Mouse (Mus musculus): Measurements from ENCODE around the gene Fgd2. TPM values are rescaled to one million over a fixed set of nuclear protein-coding genes. Genes with fewer than 3 reads are reported as not detected.

The Fgd2 gene
- polyA plus RNA-seq, 1 experiment from 2014 or later = 6.7 TPM

DNA sequence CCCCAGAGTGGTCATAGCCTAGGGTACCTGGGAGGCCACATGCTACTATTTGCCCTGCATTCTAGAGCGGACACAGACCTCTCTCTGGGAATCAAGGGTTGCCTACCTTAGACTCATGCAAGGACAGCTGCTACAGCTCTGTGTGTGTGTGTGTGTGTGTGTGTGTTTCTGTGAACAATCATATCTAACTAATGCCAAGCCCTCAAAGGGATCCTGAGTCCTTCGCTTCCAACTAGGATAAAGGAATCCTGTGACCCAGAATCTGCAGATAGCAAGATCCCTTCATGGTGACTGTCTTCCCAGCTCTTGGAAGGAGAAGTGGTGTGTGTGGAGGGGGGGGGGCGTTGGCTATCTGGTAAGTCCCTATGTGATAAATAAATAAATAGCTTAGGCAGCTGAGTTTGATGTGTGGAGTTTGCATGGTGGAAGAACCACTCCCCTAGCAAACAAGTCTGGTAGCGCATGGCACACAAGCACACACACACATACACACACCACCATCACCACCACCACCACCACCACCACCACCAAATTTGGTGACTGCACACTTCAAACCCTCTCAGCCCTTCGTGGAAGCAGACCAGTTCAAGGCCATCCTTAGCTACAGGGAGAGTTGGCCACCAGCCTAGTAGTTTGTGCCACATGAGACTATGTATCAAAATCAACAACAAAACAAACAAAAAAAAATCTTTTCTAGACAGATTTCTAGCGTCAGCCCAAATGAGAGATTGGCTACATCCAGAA is 35.5 kb downstream of the Fgd2 start:
- H3K4me3 ChIP-seq = no peak overlapping the region

DNA sequence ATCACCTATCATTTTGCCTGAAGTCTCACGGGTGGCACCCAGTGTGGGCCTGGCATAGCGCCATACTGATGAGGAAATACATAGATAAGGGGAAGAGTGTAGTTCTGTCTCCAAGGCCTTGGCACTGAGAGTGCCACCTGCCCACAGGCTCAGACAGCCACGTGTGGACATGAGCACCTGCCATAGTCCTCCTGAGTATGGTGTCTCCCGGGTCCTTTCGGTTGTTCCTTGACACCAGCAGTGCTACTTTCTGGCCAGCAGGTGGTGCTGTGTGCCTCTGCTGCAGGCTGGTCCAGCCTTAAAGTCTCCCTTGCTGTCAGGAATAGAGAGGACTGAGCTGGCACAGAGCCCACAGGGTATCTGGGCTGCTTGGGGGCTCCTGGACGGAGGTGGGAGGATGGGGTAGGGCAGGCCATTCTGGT is 36.1 kb downstream of the Fgd2 start:
- 21% methylated on average over 6 of the region's 6 CpGs for WGBS

More for the DNA sequence above, 35.5 kb downstream of the Fgd2 start:
- Histone ChIP-seq H3K9me3 (no peaks in the 10 kb centered on the region), H3K4me1 (peaks cover 35% of the 10 kb centered on the region), H3K27me3 (no peaks in the 10 kb centered on the region), H3K36me3 (no peaks in the 10 kb centered on the region), H3K27ac (no peak overlapping the region), H3K4me2 (replicated peaks) (no peak overlapping the region), H3K9ac (no peak overlapping the region)
- no peak for ATAC-seq (ENCODE audit: low FRiP score, low read depth)
- 64% methylated on average over 6 of the region's 6 CpGs for WGBS

DNA sequence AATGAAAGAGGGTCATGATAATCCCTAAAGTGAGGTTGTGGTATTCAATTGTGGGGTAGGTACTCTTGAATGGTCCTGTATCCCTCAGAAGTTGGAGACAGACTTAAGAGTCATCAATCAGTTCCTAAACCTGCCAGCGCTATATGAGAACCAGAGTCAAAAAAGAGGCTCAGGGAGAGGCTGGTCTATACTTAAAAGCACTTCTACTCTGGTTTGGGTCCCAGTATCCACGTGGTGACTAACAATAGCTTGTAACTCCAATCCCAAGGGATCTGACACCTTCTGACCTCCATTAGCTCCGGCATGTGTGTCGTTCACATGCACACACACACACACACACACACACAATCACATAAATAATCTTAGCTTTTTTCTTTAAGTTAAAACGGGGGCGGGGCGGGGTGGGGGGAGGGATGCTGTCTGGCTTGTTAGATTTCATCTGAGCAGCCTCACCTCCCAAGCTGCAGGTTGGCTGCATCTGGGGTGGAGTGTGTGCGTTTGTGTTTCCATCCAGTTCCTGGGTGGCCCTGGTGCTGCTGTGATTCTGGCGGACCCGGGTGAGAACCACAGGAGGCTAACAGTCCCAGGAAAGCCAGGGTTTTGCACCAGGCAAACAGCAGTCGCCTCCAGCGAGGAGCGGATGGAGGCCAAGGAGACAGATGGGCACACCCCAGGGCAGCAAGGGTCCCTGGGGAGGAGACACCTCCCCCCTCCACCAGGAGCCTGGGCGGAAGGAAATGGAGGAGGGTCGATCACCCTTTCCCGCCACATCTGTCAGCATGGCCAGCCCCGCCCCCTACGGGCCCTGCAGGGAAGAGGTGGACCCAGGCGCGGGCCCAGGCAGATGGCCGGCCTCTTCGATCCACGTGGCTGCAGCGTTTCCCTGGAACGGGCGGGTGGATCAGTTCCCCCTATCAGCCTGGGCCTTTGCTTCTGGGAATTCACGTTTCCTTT is 37.0 kb downstream of the Fgd2 start:
- Histone ChIP-seq H3K9me3 (no peaks in the 10 kb centered on the region), H3K27me3 (no peaks in the 10 kb centered on the region), H3K4me3 (peak overlapping the region; percentile 39), H3K9ac (peak overlapping the region; percentile 61), H3K4me2 (replicated peaks) (peak overlapping the region; percentile 77), H3K4me1 (peaks cover 35% of the 10 kb centered on the region), H3K36me3 (no peaks in the 10 kb centered on the region), H3K27ac (peak overlapping the region; percentile 29; the same call in 1 of the 2 replicates)
- WGBS = under 1% methylated on average over 27 of the region's 27 CpGs
- ATAC-seq (ENCODE audit: low FRiP score, low read depth) = peak; percentile 70

More for the DNA sequence above, 36.1 kb downstream of the Fgd2 start:
- Histone ChIP-seq H3K36me3 (no peaks in the 10 kb centered on the region), H3K27me3 (no peaks in the 10 kb centered on the region), H3K4me3 (no peak overlapping the region), H3K4me2 (replicated peaks) (peak overlapping the region; percentile 77), H3K4me1 (peaks cover 35% of the 10 kb centered on the region), H3K9me3 (no peaks in the 10 kb centered on the region), H3K9ac (no peak overlapping the region; the same call in 1 of the 2 replicates), H3K27ac (no peak overlapping the region)
- peak; percentile 54; the same call in 1 of the 2 replicates for ATAC-seq (ENCODE audit: low FRiP score, low read depth)

DNA sequence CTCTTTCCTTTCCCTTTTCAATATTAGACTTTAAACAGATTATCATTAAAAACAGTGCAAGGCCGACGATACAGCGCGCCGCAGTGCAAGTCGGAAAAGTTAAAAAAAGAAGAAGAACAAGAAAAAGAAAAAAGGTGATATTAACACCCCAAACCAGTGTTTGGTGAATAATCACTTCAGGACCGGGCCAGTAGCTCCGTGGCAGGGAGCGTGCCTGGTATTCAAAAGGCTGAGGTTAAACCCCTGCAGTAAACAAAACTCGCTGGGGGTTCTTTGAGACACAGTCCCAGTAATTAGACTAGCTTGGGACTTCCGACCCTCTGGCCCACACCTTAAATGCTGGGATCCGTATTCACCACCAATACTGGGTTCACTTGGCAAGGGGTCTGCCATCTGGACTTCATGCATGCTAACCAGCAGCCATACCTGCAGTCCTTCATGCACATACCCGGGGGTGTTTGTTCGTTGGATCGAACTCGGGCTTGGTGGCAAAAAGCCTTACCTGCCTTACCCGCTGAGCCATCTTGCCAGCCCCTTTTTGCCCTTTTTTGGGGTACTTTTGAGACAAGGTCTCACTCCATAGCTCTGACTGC is 37.8 kb downstream of the Fgd2 start:
- Histone ChIP-seq H3K4me1 (peaks cover 35% of the 10 kb centered on the region), H3K27me3 (no peaks in the 10 kb centered on the region), H3K9ac (peak overlapping the region; percentile 61; the same call in 1 of the 2 replicates), H3K36me3 (no peaks in the 10 kb centered on the region), H3K9me3 (no peaks in the 10 kb centered on the region), H3K4me2 (replicated peaks) (peak overlapping the region; percentile 77), H3K27ac (peak overlapping the region; percentile 29; the same call in 1 of the 2 replicates), H3K4me3 (peak overlapping the region; percentile 39)
- WGBS = 13% methylated on average over 17 of the region's 17 CpGs
- ATAC-seq (ENCODE audit: low FRiP score, low read depth) = no peak

DNA sequence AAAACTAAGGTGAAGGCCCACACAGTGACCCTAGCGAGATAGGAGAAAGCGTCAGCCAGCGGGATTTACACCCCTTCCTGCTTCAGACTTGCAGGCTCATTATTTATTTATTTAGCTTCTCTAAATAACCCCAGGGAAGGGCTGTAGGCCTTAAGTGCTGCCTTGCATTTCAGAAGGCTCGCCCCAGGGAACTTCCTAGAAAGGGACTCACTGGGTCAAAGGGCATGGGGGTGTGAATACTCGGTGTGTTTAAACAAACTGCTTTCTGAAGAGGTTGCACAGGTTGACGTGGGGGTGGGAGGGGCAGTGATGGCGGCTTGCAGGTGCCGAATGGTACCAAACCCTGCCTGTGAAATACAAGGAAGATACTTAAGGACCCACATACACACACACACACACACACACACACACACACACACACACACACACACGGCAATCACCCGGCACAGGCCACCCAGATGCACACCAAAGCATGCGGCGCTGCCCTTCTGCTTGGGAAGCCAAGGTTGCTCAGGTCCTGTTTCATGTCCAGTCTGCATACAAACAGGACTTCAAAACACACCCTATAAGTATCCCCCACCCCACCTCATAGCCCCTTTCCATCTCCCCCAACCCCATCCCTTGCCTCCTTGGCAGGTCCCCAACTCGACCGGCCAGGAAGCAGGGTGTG is 38.7 kb downstream of the Fgd2 start:
- no peak overlapping the region for H3K27ac ChIP-seq
- H3K4me3 ChIP-seq = no peak overlapping the region

DNA sequence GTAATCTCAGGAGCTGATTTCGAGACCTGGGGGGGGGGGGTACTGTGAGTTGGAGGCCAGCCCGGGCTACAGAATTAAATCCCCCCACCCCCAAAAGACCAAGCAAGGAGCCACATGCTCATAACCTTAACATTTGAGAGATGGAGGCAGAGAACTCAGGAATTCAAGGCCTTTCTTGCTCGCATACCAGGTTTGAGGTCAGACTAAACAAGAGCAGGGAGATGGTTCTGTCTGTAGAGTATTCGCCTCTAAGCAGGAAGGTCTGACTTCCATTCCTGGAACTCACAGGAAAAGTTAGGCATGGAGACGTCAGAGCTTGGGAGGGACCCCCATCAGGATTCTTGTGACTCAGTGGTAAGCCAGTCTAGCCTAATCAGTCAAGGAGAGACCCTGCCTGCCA is 39.3 kb downstream of the Fgd2 start:
- WGBS = 60% methylated on average over 5 of the region's 5 CpGs
- no peak overlapping the region for H3K4me2 ChIP-seq (replicated peaks)
- H3K36me3 ChIP-seq = no peaks in the 10 kb centered on the region
- H3K27me3 ChIP-seq = no peaks in the 10 kb centered on the region
- H3K9ac ChIP-seq = no peak overlapping the region
- no peak overlapping the region for H3K4me3 ChIP-seq
- ATAC-seq (ENCODE audit: low FRiP score, low read depth) = no peak
- no peaks in the 10 kb centered on the region for H3K9me3 ChIP-seq
- H3K27ac ChIP-seq = no peak overlapping the region
- peaks cover 31% of the 10 kb centered on the region for H3K4me1 ChIP-seq

More for the DNA sequence above, 38.7 kb downstream of the Fgd2 start:
- Histone ChIP-seq H3K9ac (no peak overlapping the region), H3K9me3 (no peaks in the 10 kb centered on the region), H3K4me2 (replicated peaks) (no peak overlapping the region), H3K4me1 (peaks cover 32% of the 10 kb centered on the region), H3K36me3 (no peaks in the 10 kb centered on the region), H3K27me3 (no peaks in the 10 kb centered on the region)
- WGBS = 51% methylated on average over 14 of the region's 14 CpGs
- no peak for ATAC-seq (ENCODE audit: low FRiP score, low read depth)

DNA sequence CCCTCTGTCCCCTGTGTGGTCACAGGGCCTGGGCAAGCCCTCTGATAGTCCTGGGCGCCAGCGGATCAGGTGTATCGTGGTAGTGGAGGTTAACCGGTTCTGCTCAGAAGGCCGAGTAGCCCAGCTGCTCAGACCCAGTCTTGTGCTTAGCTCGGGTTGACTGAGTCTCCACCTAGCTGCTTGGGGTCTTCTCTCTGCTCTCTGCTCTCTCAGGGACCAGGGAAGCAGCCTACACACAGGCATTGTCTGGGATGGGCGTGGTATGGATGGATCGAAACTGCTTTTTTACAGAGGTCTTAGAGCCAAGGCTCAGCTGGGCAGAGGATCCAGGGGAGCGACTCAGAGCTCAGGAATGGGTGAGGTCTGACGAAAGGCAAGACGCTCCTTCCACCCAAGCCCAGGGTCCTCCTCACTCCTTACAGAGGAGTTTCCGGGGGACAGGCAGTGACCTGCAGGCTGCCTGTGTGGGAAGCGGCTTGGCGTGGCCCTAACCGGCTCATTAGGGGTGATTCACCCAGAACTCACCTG is 41.1 kb downstream of the Fgd2 start:
- H3K9me3 ChIP-seq = no peaks in the 10 kb centered on the region
- WGBS = 64% methylated on average over 15 of the region's 15 CpGs
- H3K4me1 ChIP-seq = peaks cover 29% of the 10 kb centered on the region
- no peak for ATAC-seq (ENCODE audit: low FRiP score, low read depth)
- no peak overlapping the region for H3K27ac ChIP-seq
- H3K36me3 ChIP-seq = no peaks in the 10 kb centered on the region
- no peak overlapping the region for H3K4me3 ChIP-seq
- no peak overlapping the region for H3K4me2 ChIP-seq (replicated peaks)
- no peaks in the 10 kb centered on the region for H3K27me3 ChIP-seq
- no peak overlapping the region for H3K9ac ChIP-seq

DNA sequence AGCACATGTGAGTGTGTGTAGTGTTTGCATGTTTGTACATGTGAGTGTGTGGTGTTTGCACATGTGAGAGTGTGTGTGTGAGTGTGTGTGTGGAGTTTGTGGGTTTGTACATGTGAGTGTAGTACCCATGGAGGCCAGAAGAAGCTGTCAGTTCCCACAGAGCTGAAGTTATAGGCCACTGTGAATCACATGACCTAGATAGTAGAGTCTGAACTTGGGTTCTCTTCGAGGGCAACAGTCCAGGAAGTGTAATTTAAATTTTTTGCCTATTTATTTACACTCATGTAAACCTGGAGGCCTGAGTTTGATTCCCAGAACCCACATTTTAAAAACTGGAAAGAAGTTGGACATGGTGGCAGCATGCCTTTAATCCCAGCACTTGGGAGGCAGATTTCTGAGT is 42.5 kb downstream of the Fgd2 start:
- Histone ChIP-seq H3K4me1 (peaks cover 16% of the 10 kb centered on the region), H3K4me2 (replicated peaks) (no peak overlapping the region), H3K27ac (no peak overlapping the region), H3K9me3 (no peaks in the 10 kb centered on the region), H3K36me3 (no peaks in the 10 kb centered on the region), H3K9ac (no peak overlapping the region), H3K27me3 (no peaks in the 10 kb centered on the region), H3K4me3 (no peak overlapping the region)
- WGBS = 76% methylated on average over 1 of the region's 1 CpGs
- no peak for ATAC-seq (ENCODE audit: low FRiP score, low read depth)

DNA sequence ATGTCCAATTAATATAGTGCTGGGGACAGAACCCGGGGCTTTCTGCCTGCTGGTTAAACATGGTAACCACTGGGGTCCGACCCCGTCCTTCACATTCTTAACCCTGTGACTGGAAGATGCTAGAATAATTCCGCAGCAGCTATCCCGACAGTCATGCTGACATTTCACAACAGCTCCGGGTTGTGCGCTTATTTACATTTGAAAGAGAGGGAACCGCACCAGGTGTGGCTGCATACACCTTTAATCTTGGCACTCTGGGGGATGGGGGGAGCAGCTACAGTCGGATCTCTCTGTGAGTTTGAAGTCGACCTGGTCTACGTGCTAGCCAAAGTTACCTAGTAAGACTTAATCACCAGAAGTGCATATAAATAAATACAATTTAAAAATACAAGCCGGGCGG is 44.8 kb downstream of the Fgd2 start:
- Histone ChIP-seq H3K9me3 (no peaks in the 10 kb centered on the region), H3K9ac (no peak overlapping the region), H3K27me3 (no peaks in the 10 kb centered on the region), H3K4me1 (no peaks in the 10 kb centered on the region), H3K4me2 (replicated peaks) (no peak overlapping the region), H3K4me3 (no peak overlapping the region), H3K27ac (no peak overlapping the region), H3K36me3 (no peaks in the 10 kb centered on the region)
- no peak for ATAC-seq (ENCODE audit: low FRiP score, low read depth)
- WGBS = 52% methylated on average over 13 of the region's 13 CpGs

DNA sequence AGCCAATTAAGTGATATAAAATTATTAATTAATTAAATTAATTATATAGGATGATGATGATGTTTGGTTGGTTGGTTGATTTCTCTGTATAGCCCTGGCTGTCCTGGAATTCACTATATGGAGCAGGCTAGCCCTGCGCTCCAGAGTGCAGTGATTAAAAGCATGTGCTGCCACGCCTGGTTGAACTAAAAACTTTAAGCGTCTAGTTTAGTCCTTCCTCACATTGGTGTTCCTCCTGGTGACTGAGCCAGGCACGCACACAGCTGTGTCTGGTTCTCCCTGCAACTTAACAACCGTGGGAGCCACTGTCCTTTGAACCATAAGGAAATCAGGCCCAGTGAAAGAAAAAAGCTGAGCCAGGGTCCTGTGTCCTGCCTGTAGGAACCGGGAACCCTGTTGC is 45.4 kb downstream of the Fgd2 start:
- no peak for ATAC-seq (ENCODE audit: low FRiP score, low read depth)
- H3K9ac ChIP-seq = no peak overlapping the region
- no peaks in the 10 kb centered on the region for H3K9me3 ChIP-seq
- H3K4me2 ChIP-seq (replicated peaks) = no peak overlapping the region
- no peaks in the 10 kb centered on the region for H3K4me1 ChIP-seq
- no peaks in the 10 kb centered on the region for H3K27me3 ChIP-seq
- no peak overlapping the region for H3K27ac ChIP-seq
- no peak overlapping the region for H3K4me3 ChIP-seq
- no peaks in the 10 kb centered on the region for H3K36me3 ChIP-seq
- WGBS = 21% methylated on average over 6 of the region's 6 CpGs

DNA sequence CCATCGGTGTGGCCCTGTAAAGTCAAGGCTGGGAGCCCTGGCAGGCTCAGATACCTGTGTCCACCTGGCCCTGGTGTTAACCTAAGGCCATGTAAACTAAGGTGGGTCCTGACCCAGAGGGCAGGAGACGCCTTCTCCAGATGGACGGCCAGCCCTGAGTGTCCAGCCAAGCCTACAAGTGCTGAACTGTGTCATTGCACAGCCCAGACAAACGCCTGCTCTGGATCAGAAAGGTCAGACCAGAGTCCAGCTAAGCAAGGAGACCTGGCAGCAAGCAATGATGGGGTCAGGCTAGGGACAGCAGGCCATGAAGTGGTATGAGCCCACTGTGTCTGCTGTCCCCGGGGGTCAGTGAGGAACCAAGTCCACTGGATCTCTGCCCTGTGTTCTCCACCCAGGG is 46.7 kb downstream of the Fgd2 start:
- Histone ChIP-seq H3K4me2 (replicated peaks) (no peak overlapping the region), H3K9ac (no peak overlapping the region), H3K4me3 (no peak overlapping the region), H3K27ac (no peak overlapping the region), H3K9me3 (no peaks in the 10 kb centered on the region), H3K36me3 (no peaks in the 10 kb centered on the region), H3K4me1 (no peaks in the 10 kb centered on the region), H3K27me3 (no peaks in the 10 kb centered on the region)
- ATAC-seq (ENCODE audit: low FRiP score, low read depth) = no peak
- 84% methylated on average over 5 of the region's 5 CpGs for WGBS

All from limb, embryonic 13.5 days (tissue).